Mouse (Mus musculus): ENCODE data around the gene Otud7a. TPM values are rescaled to one million over a fixed set of nuclear protein-coding genes. Genes with fewer than 3 reads are reported as not detected.

Otud7a gene
- polyA plus RNA-seq, 1 experiment = 0.84 TPM

- peaks cover 3% of the 10 kb centered on the region; the same call in 1 of the 2 replicates for H3K4me1 ChIP-seq (ENCODE audit: control insufficient read depth, insufficient read depth, low read length)
- H3K4me3 ChIP-seq (ENCODE audit: insufficient read depth, low read length) = no peak overlapping the region
- TF ChIP-seq POLR2A (IDR thresholded peaks at IDR 0.05; ENCODE audit: low read depth, low read length) = no peak
- TF ChIP-seq CTCF (IDR thresholded peaks at IDR 0.05; ENCODE audit: borderline replicate concordance, insufficient read depth, low read length) = no peak
- no peak overlapping the region for H3K27ac ChIP-seq (ENCODE audit: insufficient read depth, low read length)
Measured at GRCm38 (mm10) chr7:63540293-63540692, 95.7 kb downstream of the Otud7a start.

GRCm38 (mm10) chr7:63554457-63554856, 109.9 kb downstream of the Otud7a start:
- Histone ChIP-seq H3K27ac (ENCODE audit: insufficient read depth, low read length) (no peak overlapping the region), H3K4me1 (ENCODE audit: control insufficient read depth, insufficient read depth, low read length) (no peaks in the 10 kb centered on the region), H3K4me3 (ENCODE audit: insufficient read depth, low read length) (no peak overlapping the region)
- TF ChIP-seq CTCF (IDR thresholded peaks at IDR 0.05; ENCODE audit: borderline replicate concordance, insufficient read depth, low read length) (no peak), POLR2A (IDR thresholded peaks at IDR 0.05; ENCODE audit: low read depth, low read length) (no peak)

- TF ChIP-seq CTCF (IDR thresholded peaks at IDR 0.05; ENCODE audit: borderline replicate concordance, insufficient read depth, low read length) (no peak), POLR2A (IDR thresholded peaks at IDR 0.05; ENCODE audit: low read depth, low read length) (no peak)
- no peak overlapping the region for H3K27ac ChIP-seq (ENCODE audit: insufficient read depth, low read length)
- H3K4me3 ChIP-seq (ENCODE audit: insufficient read depth, low read length) = no peak overlapping the region
- no peaks in the 10 kb centered on the region for H3K4me1 ChIP-seq (ENCODE audit: control insufficient read depth, insufficient read depth, low read length)
Measured at GRCm38 (mm10) chr7:63556324-63556723, 111.8 kb downstream of the Otud7a start.

- TF ChIP-seq POLR2A (IDR thresholded peaks at IDR 0.05; ENCODE audit: low read depth, low read length) (no peak), CTCF (IDR thresholded peaks at IDR 0.05; ENCODE audit: borderline replicate concordance, insufficient read depth, low read length) (no peak)
- no peak overlapping the region for H3K4me3 ChIP-seq (ENCODE audit: insufficient read depth, low read length)
- no peaks in the 10 kb centered on the region for H3K4me1 ChIP-seq (ENCODE audit: control insufficient read depth, insufficient read depth, low read length)
- no peak overlapping the region for H3K27ac ChIP-seq (ENCODE audit: insufficient read depth, low read length)
Measured at GRCm38 (mm10) chr7:63558918-63559317, 114.4 kb downstream of the Otud7a start.

- Histone ChIP-seq H3K27ac (ENCODE audit: insufficient read depth, low read length) (no peak overlapping the region), H3K4me3 (ENCODE audit: insufficient read depth, low read length) (no peak overlapping the region), H3K4me1 (ENCODE audit: control insufficient read depth, insufficient read depth, low read length) (no peaks in the 10 kb centered on the region)
- TF ChIP-seq POLR2A (IDR thresholded peaks at IDR 0.05; ENCODE audit: low read depth, low read length) (no peak), CTCF (IDR thresholded peaks at IDR 0.05; ENCODE audit: borderline replicate concordance, insufficient read depth, low read length) (no peak)
Measured at GRCm38 (mm10) chr7:63559679-63560078, 115.1 kb downstream of the Otud7a start.

- no peaks in the 10 kb centered on the region for H3K4me1 ChIP-seq (ENCODE audit: control insufficient read depth, insufficient read depth, low read length)
- no peak overlapping the region for H3K27ac ChIP-seq (ENCODE audit: insufficient read depth, low read length)
- no peak overlapping the region for H3K4me3 ChIP-seq (ENCODE audit: insufficient read depth, low read length)
- TF ChIP-seq CTCF (IDR thresholded peaks at IDR 0.05; ENCODE audit: borderline replicate concordance, insufficient read depth, low read length) (no peak), POLR2A (IDR thresholded peaks at IDR 0.05; ENCODE audit: low read depth, low read length) (no peak)
Measured at GRCm38 (mm10) chr7:63583310-63583709, 138.8 kb downstream of the Otud7a start.

GRCm38 (mm10) chr7:63586184-63586870, 141.8 kb downstream of the Otud7a start:
- TF ChIP-seq POLR2A (IDR thresholded peaks at IDR 0.05; ENCODE audit: low read depth, low read length) = no peak
- peak; percentile 37; the same call in 1 of the 2 replicates for TF ChIP-seq CTCF (IDR thresholded peaks at IDR 0.05; ENCODE audit: borderline replicate concordance, insufficient read depth, low read length)
- Histone ChIP-seq H3K27ac (ENCODE audit: insufficient read depth, low read length) (no peak overlapping the region), H3K4me3 (ENCODE audit: insufficient read depth, low read length) (no peak overlapping the region), H3K4me1 (ENCODE audit: control insufficient read depth, insufficient read depth, low read length) (no peaks in the 10 kb centered on the region)

- no peak overlapping the region for H3K27ac ChIP-seq (ENCODE audit: insufficient read depth, low read length)
- H3K4me3 ChIP-seq (ENCODE audit: insufficient read depth, low read length) = no peak overlapping the region
- no peaks in the 10 kb centered on the region for H3K4me1 ChIP-seq (ENCODE audit: control insufficient read depth, insufficient read depth, low read length)
- TF ChIP-seq CTCF (IDR thresholded peaks at IDR 0.05; ENCODE audit: borderline replicate concordance, insufficient read depth, low read length) (no peak), POLR2A (IDR thresholded peaks at IDR 0.05; ENCODE audit: low read depth, low read length) (no peak)
Measured at GRCm38 (mm10) chr7:63590305-63590704, 145.8 kb downstream of the Otud7a start.

- no peak for TF ChIP-seq POLR2A (IDR thresholded peaks at IDR 0.05; ENCODE audit: low read depth, low read length)
- no peak for TF ChIP-seq CTCF (IDR thresholded peaks at IDR 0.05; ENCODE audit: borderline replicate concordance, insufficient read depth, low read length)
- H3K4me1 ChIP-seq (ENCODE audit: control insufficient read depth, insufficient read depth, low read length) = no peaks in the 10 kb centered on the region
Measured at GRCm38 (mm10) chr7:63591322-63591721, 146.8 kb downstream of the Otud7a start.

GRCm38 (mm10) chr7:63592061-63592460, 147.5 kb downstream of the Otud7a start:
- Histone ChIP-seq H3K4me3 (ENCODE audit: insufficient read depth, low read length) (no peak overlapping the region), H3K4me1 (ENCODE audit: control insufficient read depth, insufficient read depth, low read length) (no peaks in the 10 kb centered on the region), H3K27ac (ENCODE audit: insufficient read depth, low read length) (no peak overlapping the region)
- TF ChIP-seq CTCF (IDR thresholded peaks at IDR 0.05; ENCODE audit: borderline replicate concordance, insufficient read depth, low read length) (no peak), POLR2A (IDR thresholded peaks at IDR 0.05; ENCODE audit: low read depth, low read length) (no peak)

More at GRCm38 (mm10) chr7:63591322-63591721, 146.8 kb downstream of the Otud7a start:
- Histone ChIP-seq H3K27ac (ENCODE audit: insufficient read depth, low read length) (no peak overlapping the region), H3K4me3 (ENCODE audit: insufficient read depth, low read length) (no peak overlapping the region)
